Mouse (Mus musculus) MEL (cell line): ENCODE measurements around the gene Rbfox3. TPM values are rescaled to one million over a fixed set of nuclear protein-coding genes. Genes with fewer than 3 reads are reported as not detected.

Source experiments
- DNase-seq: peaks from one replicate; pipeline ENCODE4 v3.0.0; 2011; ENCODE audit warnings: low read depth, low spot score
- H3K27ac ChIP-seq: 2 replicates; pipeline ENCODE4 v1.5.1; 2012; ENCODE audit warnings: low read depth, mild to moderate bottlenecking, control low read depth, low read length, moderate library complexity; ENCODE audit not compliant: control insufficient read depth
- H3K27me3 ChIP-seq, 2 experiments: fragments of 150-350 bp in 1 of 2; sonication (generic) in 1 of 2; 2 replicates each; pipeline ENCODE4 v1.6.1; 2012; ENCODE audit warnings: low read length in 2 of 2, mild to moderate bottlenecking in 2 of 2, improper control_type of control experiment in 1 of 2, moderate library complexity in 1 of 2; ENCODE audit not compliant: insufficient read depth in 2 of 2, control insufficient read depth in 1 of 2
- H3K36me3 ChIP-seq, 2 experiments: 2 replicates each; pipeline ENCODE4 v1.6.1; 2012 to 2014; ENCODE audit warnings: low read length in 2 of 2, improper control_type of control experiment in 1 of 2, inconsistent platforms in 1 of 2, mild to moderate bottlenecking in 1 of 2; ENCODE audit not compliant: insufficient read depth in 2 of 2, control insufficient read depth in 1 of 2
- H3K4me1 ChIP-seq, 2 experiments: fragments of 150-350 bp in 1 of 2; sonication (generic) in 1 of 2; 2 replicates each; pipeline ENCODE4 v1.6.1; 2012; ENCODE audit warnings: low read length in 2 of 2, improper control_type of control experiment in 1 of 2, mild to moderate bottlenecking in 1 of 2; ENCODE audit not compliant: insufficient read depth in 2 of 2, control insufficient read depth in 1 of 2
- H3K4me3 ChIP-seq, 2 experiments: fragments of 150-350 bp in 1 of 2; sonication (generic) in 1 of 2; 2 replicates each; pipeline ENCODE4 v1.5.1; 2012; ENCODE audit warnings: low read depth in 2 of 2, low read length in 2 of 2, mild to moderate bottlenecking in 2 of 2, moderate library complexity in 2 of 2, control low read depth in 1 of 2, improper control_type of control experiment in 1 of 2; ENCODE audit not compliant: control insufficient read depth in 1 of 2, insufficient read depth in 1 of 2
- H3K79me2 ChIP-seq: 2 replicates; pipeline ENCODE4 v1.6.1; 2012; ENCODE audit warnings: mild to moderate bottlenecking, low read length, moderate library complexity; ENCODE audit not compliant: control insufficient read depth, poor library complexity, insufficient read depth
- H3K9ac ChIP-seq: 2 replicates; pipeline ENCODE4 v1.6.1; 2012; ENCODE audit warnings: low read depth, mild to moderate bottlenecking, control low read depth, low read length, moderate library complexity; ENCODE audit not compliant: control insufficient read depth, poor library complexity, severe bottlenecking
- H3K9me3 ChIP-seq: fragments of 150-350 bp; sonication (generic); replicated peaks from 2 replicates; pipeline ENCODE4 v1.6.1; 2012; ENCODE audit warnings: mild to moderate bottlenecking, low read length, improper control_type of control experiment, moderate library complexity; ENCODE audit not compliant: insufficient read depth
- BHLHE40 ChIP-seq: IDR thresholded peaks from 2 replicates; pipeline ENCODE4 v1.6.1; 2012; ENCODE audit warnings: low read depth, mild to moderate bottlenecking, inconsistent platforms, low read length, improper control_type of control experiment, borderline replicate concordance
- CHD2 ChIP-seq: IDR thresholded peaks from 2 replicates; pipeline ENCODE4 v1.6.1; 2011; ENCODE audit warnings: low read length, improper control_type of control experiment
- CTCF ChIP-seq, 3 experiments: IDR thresholded peaks in 2 of 3; conservative IDR thresholded peaks in 1 of 3; 2 replicates each; pipeline ENCODE4 v1.5.1; 2011 to 2012; ENCODE audit warnings: low read length in 3 of 3, low read depth in 2 of 3, mild to moderate bottlenecking in 2 of 3, improper control_type of control experiment in 1 of 3, inconsistent platforms in 1 of 3, mixed read lengths in 1 of 3, moderate library complexity in 1 of 3; ENCODE audit not compliant: control insufficient read depth in 1 of 3, insufficient read depth in 1 of 3, poor library complexity in 1 of 3, severe bottlenecking in 1 of 3
- E2F4 ChIP-seq: IDR thresholded peaks from 2 replicates; pipeline ENCODE4 v1.6.1; 2011; ENCODE audit warnings: low read depth, low read length, improper control_type of control experiment, borderline replicate concordance
- EP300 ChIP-seq, 2 experiments: IDR thresholded peaks; 2 replicates each; pipeline ENCODE4 v1.6.1; 2011; ENCODE audit warnings: improper control_type of control experiment in 2 of 2, low read length in 2 of 2, low read depth in 1 of 2, mild to moderate bottlenecking in 1 of 2
- ETS1 ChIP-seq: IDR thresholded peaks from 2 replicates; pipeline ENCODE4 v1.6.1; 2012; ENCODE audit warnings: low read depth, mild to moderate bottlenecking, inconsistent platforms, low read length, improper control_type of control experiment, moderate library complexity
- GABPA ChIP-seq: IDR thresholded peaks from 2 replicates; pipeline ENCODE4 v1.6.1; 2012; ENCODE audit warnings: low read depth, mild to moderate bottlenecking, inconsistent platforms, low read length, improper control_type of control experiment, moderate library complexity
- GATA1 ChIP-seq: IDR thresholded peaks from 2 replicates; pipeline ENCODE4 v1.6.1; 2011; ENCODE audit warnings: low read depth, low read length, improper control_type of control experiment
- HCFC1 ChIP-seq: IDR thresholded peaks from 2 replicates; pipeline ENCODE4 v1.6.1; 2012; ENCODE audit warnings: low read depth, mild to moderate bottlenecking, inconsistent platforms, low read length, improper control_type of control experiment, moderate library complexity
- JUND ChIP-seq: IDR thresholded peaks from 2 replicates; pipeline ENCODE4 v1.6.1; 2011; ENCODE audit warnings: low read depth, mild to moderate bottlenecking, improper control_type of control experiment, low read length
- KAT2A ChIP-seq: conservative IDR thresholded peaks from 2 replicates; pipeline ENCODE4 v1.6.1; 2012; ENCODE audit warnings: low read depth, low read length, improper control_type of control experiment, inconsistent platforms
- MAFK ChIP-seq: IDR thresholded peaks from 2 replicates; pipeline ENCODE4 v1.6.1; 2011; ENCODE audit warnings: low read depth, mild to moderate bottlenecking, low read length, improper control_type of control experiment, borderline replicate concordance
- MAX ChIP-seq: IDR thresholded peaks from 2 replicates; pipeline ENCODE4 v1.6.1; 2011; ENCODE audit warnings: low read length, improper control_type of control experiment
- MXI1 ChIP-seq: IDR thresholded peaks from 2 replicates; pipeline ENCODE4 v1.6.1; 2011; ENCODE audit warnings: mild to moderate bottlenecking, low read depth, low read length, improper control_type of control experiment
- MYB ChIP-seq: IDR thresholded peaks from 2 replicates; pipeline ENCODE4 v1.6.1; 2011; ENCODE audit warnings: mild to moderate bottlenecking, low read depth, low read length, improper control_type of control experiment
- NELFE ChIP-seq: IDR thresholded peaks from 2 replicates; pipeline ENCODE4 v1.6.1; 2011; ENCODE audit warnings: low read depth, low read length, improper control_type of control experiment
- RAD21 ChIP-seq: IDR thresholded peaks from 2 replicates; pipeline ENCODE4 v1.6.1; 2011; ENCODE audit warnings: mild to moderate bottlenecking, low read depth, low read length, improper control_type of control experiment
- RCOR1 ChIP-seq: IDR thresholded peaks from 2 replicates; pipeline ENCODE4 v1.6.1; 2012; ENCODE audit warnings: low read depth, mild to moderate bottlenecking, inconsistent platforms, low read length, improper control_type of control experiment
- SIN3A ChIP-seq: IDR thresholded peaks from 2 replicates; pipeline ENCODE4 v1.6.1; 2012; ENCODE audit warnings: low read length, improper control_type of control experiment, inconsistent platforms
- SMC3 ChIP-seq: IDR thresholded peaks from 2 replicates; pipeline ENCODE4 v1.6.1; 2011; ENCODE audit warnings: low read depth, low read length, improper control_type of control experiment
- TAL1 ChIP-seq: IDR thresholded peaks from 2 replicates; pipeline ENCODE4 v1.6.1; 2012; ENCODE audit warnings: mild to moderate bottlenecking, inconsistent platforms, low read length, moderate library complexity, mixed read lengths
- TBP ChIP-seq: IDR thresholded peaks from 2 replicates; pipeline ENCODE4 v1.8.0; 2011; ENCODE audit warnings: low read depth, low read length, improper control_type of control experiment
- TCF12 ChIP-seq: IDR thresholded peaks from 2 replicates; pipeline ENCODE4 v1.6.1; 2014; ENCODE audit warnings: low read depth, mild to moderate bottlenecking, inconsistent platforms, low read length, improper control_type of control experiment, moderate library complexity
- UBTF ChIP-seq: IDR thresholded peaks from 2 replicates; pipeline ENCODE4 v1.6.1; 2012; ENCODE audit warnings: low read depth, mild to moderate bottlenecking, inconsistent platforms, low read length, improper control_type of control experiment, moderate library complexity, borderline replicate concordance; ENCODE audit not compliant: insufficient read depth
- USF2 ChIP-seq, 2 experiments: IDR thresholded peaks; 2 replicates each; pipeline ENCODE4 v1.6.1; 2011 to 2012; ENCODE audit warnings: improper control_type of control experiment in 2 of 2, low read length in 2 of 2, borderline replicate concordance in 1 of 2, inconsistent platforms in 1 of 2, low read depth in 1 of 2, mild to moderate bottlenecking in 1 of 2; ENCODE audit not compliant: insufficient read depth in 1 of 2
- ZC3H11A ChIP-seq: IDR thresholded peaks from 2 replicates; pipeline ENCODE4 v1.6.1; 2012; ENCODE audit warnings: low read depth, mild to moderate bottlenecking, inconsistent platforms, low read length, improper control_type of control experiment
- ZKSCAN1 ChIP-seq: IDR thresholded peaks from 2 replicates; pipeline ENCODE4 v1.6.1; 2012; ENCODE audit warnings: low read depth, mild to moderate bottlenecking, inconsistent platforms, low read length, improper control_type of control experiment, moderate library complexity
- ZMIZ1 ChIP-seq: IDR thresholded peaks from 2 replicates; pipeline ENCODE4 v1.6.1; 2012; ENCODE audit warnings: low read depth, mild to moderate bottlenecking, inconsistent platforms, low read length, improper control_type of control experiment, moderate library complexity
- ZNF384 ChIP-seq: IDR thresholded peaks from 2 replicates; pipeline ENCODE4 v1.6.1; 2012; ENCODE audit warnings: low read depth, mild to moderate bottlenecking, inconsistent platforms, low read length, improper control_type of control experiment
- polyA plus RNA-seq, 2 experiments: library from polyadenylated mRNA; stranded (reverse) in 1 of 2; unstranded in 1 of 2; fragments of >175 nt in 1 of 2; fragments of >200 nt in 1 of 2; gene quantifications; 2 replicates each; pipeline versions ENCODE4 v1.2.1 to v1.2.4; 2012; ENCODE audit warnings: low replicate concordance in 2 of 2, low read depth in 1 of 2; ENCODE audit not compliant: insufficient read length in 2 of 2, insufficient read depth in 1 of 2, missing spikeins in 1 of 2
- total RNA-seq: library from RNA; depleted of rRNA; stranded (reverse); fragments of 300-350 nt; gene quantifications from 2 replicates; pipeline ENCODE4 v1.2.3, GENCODE M21; 2012

Gene Rbfox3
- total and polyA plus RNA-seq, 3 experiments, result not detected

DNA sequence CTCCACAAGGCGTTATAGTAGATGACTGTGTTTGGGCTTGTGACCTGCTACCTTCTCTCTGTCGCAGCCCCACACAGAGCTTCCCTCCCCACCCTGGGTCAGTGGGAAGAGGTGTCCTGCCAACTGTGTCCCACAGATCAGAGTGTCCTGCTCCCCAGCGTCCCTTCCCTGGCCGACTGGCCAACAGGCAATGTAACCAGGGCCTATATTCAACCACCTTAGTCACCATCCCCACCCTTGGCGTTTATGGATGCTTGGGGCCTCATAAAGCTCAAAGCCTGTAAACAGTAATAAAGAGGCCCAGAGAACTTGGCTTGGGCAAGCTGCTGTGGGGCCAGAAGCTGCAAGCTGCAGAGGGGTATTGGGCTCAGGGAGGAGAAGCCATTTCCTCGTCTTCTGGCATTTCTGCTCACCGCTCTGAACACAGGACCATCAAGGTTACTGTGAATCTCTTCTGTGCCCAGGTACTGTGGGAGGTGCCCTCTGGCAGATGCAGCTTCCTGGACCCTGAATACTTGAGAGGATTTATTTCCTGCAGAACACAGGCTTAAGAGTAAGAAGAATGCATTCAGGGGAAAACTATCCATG, 435.8 kb downstream of the Rbfox3 start:
- H3K27me3 ChIP-seq, result no peaks in the 10 kb centered on the region
- peaks cover 21 to 44% of the 10 kb centered on the region in 2 experiments for H3K4me1 ChIP-seq
- no peak overlapping the region for H3K9ac ChIP-seq
- H3K27ac ChIP-seq, result no peak overlapping the region
- H3K36me3 ChIP-seq, result peaks cover 0 to 28% of the 10 kb centered on the region in 2 experiments; a peak in 2 of 4 replicates
- TF ChIP-seq TBP (no peak), MXI1 (no peak), JUND (no peak), EP300 (IDR thresholded peaks at IDR 0.05; ENCODE audit: low read depth in 1 of 2, low read length in 2 of 2) (no peak), BHLHE40 (no peak), E2F4 (no peak), UBTF (no peak), SMC3 (no peak), MAX (no peak), ETS1 (no peak), SIN3A (no peak), GABPA (no peak), RAD21 (no peak), HCFC1 (no peak), CTCF (IDR thresholded peaks at IDR 0.05 in 2 of 3, conservative IDR thresholded peaks at IDR 0.05 in 1 of 3; ENCODE audit: control insufficient read depth in 1 of 3, insufficient read depth in 1 of 3, low read depth in 2 of 3, low read length in 3 of 3, poor library complexity in 1 of 3, severe bottlenecking in 1 of 3) (no peak), USF2 (IDR thresholded peaks at IDR 0.05; ENCODE audit: borderline replicate concordance in 1 of 2, insufficient read depth in 1 of 2, low read depth in 1 of 2, low read length in 2 of 2) (no peak), NELFE (no peak), TCF12 (no peak), RCOR1 (no peak), TAL1 (no peak)
- no peak for DNase-seq
- H3K9me3 ChIP-seq, result no peaks in the 10 kb centered on the region
- no peak overlapping the region for H3K4me3 ChIP-seq
- H3K79me2 ChIP-seq, result 0 out of 2 replicates have a peak, but pooled peaks cover 4% of the 10 kb centered on the region

GRCm38 (mm10) chr11:118473842-118474500, 437.4 kb downstream of the Rbfox3 start:
- H3K4me3 ChIP-seq, result peak overlapping the region in 1 of 2 experiments; percentile 19; a peak in 2 of 4 replicates
- H3K9ac ChIP-seq, result peak overlapping the region; percentile 20
- H3K4me1 ChIP-seq, result peaks cover 30 to 57% of the 10 kb centered on the region in 2 experiments
- H3K27me3 ChIP-seq, result no peaks in the 10 kb centered on the region
- 0 out of 2 replicates have a peak, but pooled peaks cover 4% of the 10 kb centered on the region for H3K79me2 ChIP-seq
- H3K27ac ChIP-seq, result peak overlapping the region; percentile 88
- H3K9me3 ChIP-seq, result no peaks in the 10 kb centered on the region
- peaks cover 0 to 35% of the 10 kb centered on the region in 2 experiments; a peak in 2 of 4 replicates for H3K36me3 ChIP-seq
- DNase-seq, result peak; percentile 82
- TF ChIP-seq CHD2 (no peak), ZKSCAN1 (no peak), TCF12 (peak; percentile 92), RCOR1 (peak; percentile 63), NELFE (0 out of 2 replicates have a peak, but pooled peaks have one; percentile 28), MAFK (peak; percentile 77; the same call in 1 of the 2 replicates), KAT2A (no peak; the same call in 1 of the 2 replicates), USF2 (IDR thresholded peaks at IDR 0.05; ENCODE audit: borderline replicate concordance in 1 of 2, insufficient read depth in 1 of 2, low read depth in 1 of 2, low read length in 2 of 2) (no peak), ZMIZ1 (no peak), UBTF (no peak), MYB (no peak; the same call in 1 of the 2 replicates), ZC3H11A (no peak), MXI1 (peak; percentile 81), BHLHE40 (peak; percentile 42; the same call in 1 of the 2 replicates), GATA1 (peak; percentile 95), SMC3 (no peak), ZNF384 (no peak)
